ENCODE assay signal across 8 mouse cellular contexts in genomic region chr9:107700114-107700571, GRCm38 (mm10). TPM values are rescaled to one million over a fixed set of nuclear protein-coding genes. Genes with fewer than 3 reads are reported as not detected.
DNase-seq lines count a peak whose midpoint lies in the region; ATAC-seq and TF ChIP-seq lines count a peak whose summit lies in the region.

No protein-coding gene starts in this region.

- H3K9me3 ChIP-seq in forebrain, embryonic 10.5 days, result no peaks in the 10 kb centered on the region
- no peaks in the 10 kb centered on the region for H3K9me3 ChIP-seq in forebrain, embryonic 11.5 days (ENCODE audit: control insufficient read depth, low read length)
- H3K9me3 ChIP-seq in intestine, embryonic 15.5 days, result no peaks in the 10 kb centered on the region

- no peak for TF ChIP-seq POLR2A in brain, embryonic 14.5 days (IDR thresholded peaks at IDR 0.05; ENCODE audit: borderline replicate concordance, extremely low read depth, insufficient read depth, insufficient read length, poor library complexity, severe bottlenecking)

- peaks cover 64% of the 10 kb centered on the region for H3K36me3 ChIP-seq in forebrain, embryonic 10.5 days (replicated peaks)
- no peaks in the 10 kb centered on the region; the same call in 1 of the 2 replicates for H3K36me3 ChIP-seq in forebrain, embryonic 11.5 days (ENCODE audit: control insufficient read depth, insufficient read depth, low read length)
- 0 out of 2 replicates have a peak, but pooled peaks cover under 1% of the 10 kb centered on the region for H3K36me3 ChIP-seq in intestine, embryonic 15.5 days

- ATAC-seq in forebrain, embryonic 11.5 days (replicated peaks; ENCODE audit: low FRiP score), result no peak
- ATAC-seq in intestine, embryonic 15.5 days, result no peak

- no peak overlapping the region for H3K4me2 ChIP-seq in forebrain, embryonic 11.5 days (ENCODE audit: low read depth, low read length, severe bottlenecking)
- H3K4me2 ChIP-seq in intestine, embryonic 15.5 days (replicated peaks), result no peak overlapping the region

- no peak overlapping the region for H3K9ac ChIP-seq in forebrain, embryonic 11.5 days (ENCODE audit: low read length)
- H3K9ac ChIP-seq in intestine, embryonic 15.5 days, result peak overlapping the region; percentile 3; the same call in 1 of the 2 replicates

- 34% methylated on average over 6 of the region's 6 CpGs for WGBS in forebrain, embryonic 10.5 days
- WGBS in forebrain, embryonic 11.5 days, result 29% methylated on average over 6 of the region's 6 CpGs
- 43% methylated on average over 6 of the region's 6 CpGs for WGBS in intestine, embryonic 15.5 days

- H3K27ac ChIP-seq in forebrain, embryonic 10.5 days, result peak overlapping the region; percentile 82
- no peak overlapping the region for H3K27ac ChIP-seq in forebrain, embryonic 11.5 days (ENCODE audit: low read depth, low read length)
- H3K27ac ChIP-seq in intestine, embryonic 15.5 days, result peak overlapping the region; percentile 77

- H3K27me3 ChIP-seq in forebrain, embryonic 10.5 days (ENCODE audit: poor library complexity, severe bottlenecking), result peaks cover 15% of the 10 kb centered on the region; the same call in 1 of the 2 replicates
- no peaks in the 10 kb centered on the region for H3K27me3 ChIP-seq in forebrain, embryonic 11.5 days (ENCODE audit: control insufficient read depth, insufficient read depth, low read length)
- H3K27me3 ChIP-seq in intestine, embryonic 15.5 days (replicated peaks), result no peaks in the 10 kb centered on the region

- H3K4me3 ChIP-seq in forebrain, embryonic 10.5 days, result peak overlapping the region; percentile 31
- H3K4me3 ChIP-seq in forebrain, embryonic 11.5 days (ENCODE audit: low read depth, low read length), result no peak overlapping the region
- no peak overlapping the region for H3K4me3 ChIP-seq in intestine, embryonic 15.5 days (replicated peaks)

- DNase-seq in forebrain, embryonic 10.5 days (ENCODE audit: extremely low spot score, low spot score), result no peak
- DNase-seq in forebrain, embryonic 11.5 days (ENCODE audit: low spot score), result no peak
- DNase-seq in brain, embryonic 14.5 days (ENCODE audit: low read depth), result peak; percentile 72
- peak; percentile 57 to 73 for DNase-seq in frontal cortex, postnatal 36 days (ENCODE audit: low spot score in 2 of 2)
- peak; percentile 56 for DNase-seq in lung, postnatal 10 days
- peak; percentile 24 for DNase-seq in yolk sac, embryonic 10.5 days (ENCODE audit: low spot score)
- DNase-seq in urinary bladder, postnatal 36 days (ENCODE audit: low spot score in 2 of 2), result no peak

- no peak for TF ChIP-seq CTCF in brain, embryonic 14.5 days (IDR thresholded peaks at IDR 0.05; ENCODE audit: borderline replicate concordance, extremely low read depth, insufficient read depth, insufficient read length)

- peaks cover 100% of the 10 kb centered on the region for H3K4me1 ChIP-seq in forebrain, embryonic 10.5 days
- H3K4me1 ChIP-seq in forebrain, embryonic 11.5 days (replicated peaks; ENCODE audit: control insufficient read depth, insufficient read depth, low read length), result peaks cover 41% of the 10 kb centered on the region
- peaks cover 90% of the 10 kb centered on the region for H3K4me1 ChIP-seq in intestine, embryonic 15.5 days (replicated peaks)

RNA-seq across cellular contexts. Expression of gene Sema3f, which starts 10.1 kb away (rescaled TPM):
- 10.0 and 11.2 TPM in 2 replicates for polyA plus RNA-seq in forebrain, embryonic 10.5 days (2016; fragmentation: Nextera tagmentation; extraction: Ambion mirVana)
- polyA plus RNA-seq in forebrain, embryonic 11.5 days (2014; fragmentation: Nextera tagmentation; extraction: Ambion mirVana), result 13.2 and 15.9 TPM in 2 replicates
- 163 and 176 TPM in 2 replicates for polyA plus RNA-seq in brain, embryonic 14.5 days (2012; rRNA removed)
- 8.9 and 11.2 TPM in 2 replicates for polyA plus RNA-seq in intestine, embryonic 15.5 days (2015; fragmentation: Nextera tagmentation; extraction: Ambion mirVana)

RNA-seq across cellular contexts. Expression of gene Gnat1, which starts 20.6 kb away (rescaled TPM):
- polyA plus RNA-seq in forebrain, embryonic 10.5 days (2016; fragmentation: Nextera tagmentation; extraction: Ambion mirVana), result 3.9 and 4.1 TPM in 2 replicates
- polyA plus RNA-seq in forebrain, embryonic 11.5 days (2014; fragmentation: Nextera tagmentation; extraction: Ambion mirVana), result 1.6 and 2.6 TPM in 2 replicates
- polyA plus RNA-seq in brain, embryonic 14.5 days (2012; rRNA removed), result 0.39 and 0.48 TPM in 2 replicates
- polyA plus RNA-seq in intestine, embryonic 15.5 days (2015; fragmentation: Nextera tagmentation; extraction: Ambion mirVana), result 0.82 and 1.9 TPM in 2 replicates

RNA-seq across cellular contexts. Expression of gene Slc38a3, which starts 30.8 kb away (rescaled TPM):
- 8.8 and 9.0 TPM in 2 replicates for polyA plus RNA-seq in forebrain, embryonic 10.5 days (2016; fragmentation: Nextera tagmentation; extraction: Ambion mirVana)
- polyA plus RNA-seq in forebrain, embryonic 11.5 days (2014; fragmentation: Nextera tagmentation; extraction: Ambion mirVana), result 6.7 TPM in 2 replicates
- 79.7 and 82.3 TPM in 2 replicates for polyA plus RNA-seq in brain, embryonic 14.5 days (2012; rRNA removed)
- polyA plus RNA-seq in intestine, embryonic 15.5 days (2015; fragmentation: Nextera tagmentation; extraction: Ambion mirVana), result 8.4 and 16.0 TPM in 2 replicates

Comparison
In these comparisons a context has a peak if more than half of its experiments do, and no peak if none do; other contexts are left out.
1. DNase-seq: peak in brain, embryonic 14.5 days (single experiment), frontal cortex, postnatal 36 days (2 of 2), lung, postnatal 10 days (single experiment) and yolk sac, embryonic 10.5 days (single experiment); none in forebrain, embryonic 10.5 days (single experiment), forebrain, embryonic 11.5 days (single experiment) and urinary bladder, postnatal 36 days (0 of 2).